Mouse (Mus musculus): ENCODE measurements around the gene Tnks2. TPM values are rescaled to one million over a fixed set of nuclear protein-coding genes. Genes with fewer than 3 reads are reported as not detected.

The Tnks2 gene
- 60.5 and 64.3 TPM in 2 replicates for polyA plus RNA-seq (2014; fragmentation: Nextera tagmentation; extraction: Ambion mirVana)

- WGBS (ENCODE audit: insufficient replicate concordance) = under 1% methylated on average over 73 of the region's 73 CpGs
- Histone ChIP-seq H3K27ac (ENCODE audit: low read depth, low read length) (peak within 1 kb of the TSS; percentile 99), H3K4me3 (ENCODE audit: low read depth, low read length) (peak within 1 kb of the TSS; percentile 97), H3K9me3 (replicated peaks; ENCODE audit: control insufficient read depth, low read length) (no peaks in the 10 kb centered on the region), H3K9ac (ENCODE audit: low read depth, low read length) (peak within 1 kb of the TSS; percentile 98), H3K4me1 (ENCODE audit: control insufficient read depth, insufficient read depth, low read length) (peaks cover 8% of the 10 kb centered on the region; the same call in 1 of the 2 replicates), H3K27me3 (ENCODE audit: control insufficient read depth, insufficient read depth, low read length) (no peaks in the 10 kb centered on the region), H3K4me2 (peak within 1 kb of the TSS; percentile 87), H3K36me3 (ENCODE audit: control insufficient read depth, insufficient read depth, low read length) (no peaks in the 10 kb centered on the region)
- ATAC-seq (replicated peaks; ENCODE audit: insufficient number of reproducible peaks, low FRiP score, low TSS enrichment) = peak; percentile 92
Observed at GRCm38 (mm10) chr19:36833788-36834531, at the start of gene Tnks2. Gene Tnks2, plus strand, starts transcription at chr19:36834232.

DNA sequence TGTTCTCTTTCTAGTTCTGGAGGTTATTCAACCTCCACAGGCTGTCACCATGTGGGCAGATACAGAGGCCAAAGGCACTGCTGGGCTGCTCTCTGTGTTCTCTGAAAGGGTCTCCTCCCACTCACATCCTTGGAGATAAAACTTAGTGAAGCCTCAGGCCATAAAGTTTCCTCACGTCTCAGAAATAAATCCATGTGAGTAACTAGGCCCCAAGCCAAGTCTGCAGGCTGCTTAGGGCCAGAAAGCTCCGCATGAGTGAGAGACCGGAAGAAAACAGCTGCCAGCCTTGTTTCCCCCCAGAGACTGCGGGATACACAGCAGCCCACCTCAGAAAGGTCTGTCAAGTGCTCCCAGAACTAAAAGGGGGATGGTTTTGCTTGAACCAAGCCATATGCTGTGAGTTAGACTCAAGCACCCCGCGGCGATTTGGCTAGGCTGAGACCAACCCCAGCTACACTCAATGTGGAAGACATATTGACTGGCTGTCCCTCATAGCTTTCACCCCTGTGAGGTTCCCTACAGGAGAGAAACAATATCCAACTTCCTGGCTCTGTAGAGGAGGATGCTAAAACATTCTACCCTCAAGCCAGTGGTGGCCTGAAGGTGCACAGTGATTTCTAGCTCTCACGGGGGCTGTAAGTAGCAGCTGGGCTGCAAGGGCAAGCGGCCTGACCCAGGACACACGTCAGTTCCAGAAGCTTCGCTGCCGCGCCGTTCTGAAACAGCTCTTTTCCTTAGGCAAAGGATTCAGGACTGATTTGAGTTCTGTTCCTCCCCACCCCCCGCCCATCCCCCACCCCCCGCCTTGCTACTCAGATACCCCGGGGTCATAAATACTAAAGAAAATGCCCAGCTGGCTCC is 43.9 kb upstream of the Tnks2 start:
- 74% methylated on average over 17 of the region's 17 CpGs for WGBS (ENCODE audit: insufficient replicate concordance)
- H3K27ac ChIP-seq (ENCODE audit: low read depth, low read length) = no peak overlapping the region
- no peak overlapping the region for H3K9ac ChIP-seq (ENCODE audit: low read depth, low read length)
- no peaks in the 10 kb centered on the region for H3K4me1 ChIP-seq (ENCODE audit: control insufficient read depth, insufficient read depth, low read length)
- no peaks in the 10 kb centered on the region for H3K27me3 ChIP-seq (ENCODE audit: control insufficient read depth, insufficient read depth, low read length)
- H3K9me3 ChIP-seq (replicated peaks; ENCODE audit: control insufficient read depth, low read length) = no peaks in the 10 kb centered on the region
- H3K36me3 ChIP-seq (ENCODE audit: control insufficient read depth, insufficient read depth, low read length) = no peaks in the 10 kb centered on the region
- ATAC-seq (replicated peaks; ENCODE audit: insufficient number of reproducible peaks, low FRiP score, low TSS enrichment) = no peak
- no peak overlapping the region for H3K4me2 ChIP-seq
- H3K4me3 ChIP-seq (ENCODE audit: low read depth, low read length) = no peak overlapping the region

- no peaks in the 10 kb centered on the region for H3K27me3 ChIP-seq (ENCODE audit: control insufficient read depth, insufficient read depth, low read length)
- H3K9me3 ChIP-seq (replicated peaks; ENCODE audit: control insufficient read depth, low read length) = no peaks in the 10 kb centered on the region
- WGBS (ENCODE audit: insufficient replicate concordance) = 79% methylated on average over 8 of the region's 8 CpGs
- H3K27ac ChIP-seq (ENCODE audit: low read depth, low read length) = no peak overlapping the region
- no peak overlapping the region for H3K4me3 ChIP-seq (ENCODE audit: low read depth, low read length)
- no peaks in the 10 kb centered on the region for H3K36me3 ChIP-seq (ENCODE audit: control insufficient read depth, insufficient read depth, low read length)
- no peak for ATAC-seq (replicated peaks; ENCODE audit: insufficient number of reproducible peaks, low FRiP score, low TSS enrichment)
- H3K9ac ChIP-seq (ENCODE audit: low read depth, low read length) = no peak overlapping the region
- H3K4me2 ChIP-seq = no peak overlapping the region
- no peaks in the 10 kb centered on the region for H3K4me1 ChIP-seq (ENCODE audit: control insufficient read depth, insufficient read depth, low read length)
Observed at GRCm38 (mm10) chr19:36792589-36792988, 41.4 kb upstream of the Tnks2 start.

DNA sequence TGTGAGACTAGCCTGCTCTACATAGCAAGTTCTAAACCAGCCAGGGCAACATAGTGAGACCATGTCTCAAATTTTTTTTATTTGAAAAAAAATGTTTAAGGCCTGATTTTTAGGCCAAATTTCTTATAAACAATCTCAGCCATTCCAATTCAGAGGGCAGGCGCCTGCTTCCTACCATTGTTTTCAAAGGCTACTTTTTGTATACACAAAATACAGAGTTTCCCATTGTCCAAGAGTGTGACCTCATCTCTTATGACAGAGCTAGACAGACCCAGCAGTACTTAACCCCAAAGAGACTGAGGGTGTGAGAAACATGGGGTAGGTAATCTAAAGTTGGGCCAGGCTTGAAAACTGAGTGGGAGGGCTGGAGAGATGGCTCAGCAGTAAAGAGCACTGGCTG is 40.6 kb upstream of the Tnks2 start:
- WGBS (ENCODE audit: insufficient replicate concordance) = 55% methylated on average over 1 of the region's 1 CpGs
- H3K4me1 ChIP-seq (ENCODE audit: control insufficient read depth, insufficient read depth, low read length) = no peaks in the 10 kb centered on the region

DNA sequence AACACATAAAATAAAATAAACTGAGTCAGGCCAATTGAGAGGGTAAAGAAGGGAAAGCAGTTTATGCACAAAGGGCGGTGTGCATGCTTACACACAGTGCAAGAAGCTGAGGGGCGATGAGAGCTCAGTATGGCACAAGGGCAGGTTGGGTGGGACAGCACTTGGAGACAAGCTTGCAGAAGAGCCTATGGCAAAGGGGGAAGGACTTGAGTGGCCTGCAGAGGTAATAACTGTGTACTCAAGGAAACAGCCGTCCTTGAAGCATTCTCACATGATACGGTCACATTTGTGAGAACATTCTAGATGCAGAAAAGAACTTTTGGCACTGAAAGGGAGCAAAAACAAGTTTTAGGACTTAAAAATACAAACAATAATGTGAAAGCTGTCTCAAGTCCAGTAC is 40.0 kb upstream of the Tnks2 start:
- Histone ChIP-seq H3K9ac (ENCODE audit: low read depth, low read length) (no peak overlapping the region), H3K4me1 (ENCODE audit: control insufficient read depth, insufficient read depth, low read length) (no peaks in the 10 kb centered on the region; the same call in 1 of the 2 replicates), H3K9me3 (replicated peaks; ENCODE audit: control insufficient read depth, low read length) (no peaks in the 10 kb centered on the region), H3K4me2 (no peak overlapping the region), H3K4me3 (ENCODE audit: low read depth, low read length) (no peak overlapping the region), H3K27ac (ENCODE audit: low read depth, low read length) (no peak overlapping the region), H3K36me3 (ENCODE audit: control insufficient read depth, insufficient read depth, low read length) (no peaks in the 10 kb centered on the region), H3K27me3 (ENCODE audit: control insufficient read depth, insufficient read depth, low read length) (no peaks in the 10 kb centered on the region)
- whole genome bisulfite sequencing (ENCODE audit: insufficient replicate concordance) = 80% methylated on average over 4 of the region's 4 CpGs
- no peak for ATAC-seq (replicated peaks; ENCODE audit: insufficient number of reproducible peaks, low FRiP score, low TSS enrichment)

More for the DNA sequence above, 40.6 kb upstream of the Tnks2 start:
- no peak for ATAC-seq (replicated peaks; ENCODE audit: insufficient number of reproducible peaks, low FRiP score, low TSS enrichment)
- Histone ChIP-seq H3K9me3 (replicated peaks; ENCODE audit: control insufficient read depth, low read length) (no peaks in the 10 kb centered on the region), H3K4me2 (no peak overlapping the region), H3K9ac (ENCODE audit: low read depth, low read length) (no peak overlapping the region), H3K36me3 (ENCODE audit: control insufficient read depth, insufficient read depth, low read length) (no peaks in the 10 kb centered on the region), H3K4me3 (ENCODE audit: low read depth, low read length) (no peak overlapping the region), H3K27ac (ENCODE audit: low read depth, low read length) (no peak overlapping the region), H3K27me3 (ENCODE audit: control insufficient read depth, insufficient read depth, low read length) (no peaks in the 10 kb centered on the region)

GRCm38 (mm10) chr19:36795277-36795676 is 38.8 kb upstream of the Tnks2 start:
- Histone ChIP-seq H3K9ac (ENCODE audit: low read depth, low read length) (0 out of 2 replicates have a peak overlapping the region, but pooled peaks have one; percentile 0), H3K4me1 (ENCODE audit: control insufficient read depth, insufficient read depth, low read length) (peaks cover 4% of the 10 kb centered on the region), H3K27ac (ENCODE audit: low read depth, low read length) (no peak overlapping the region), H3K4me2 (peak overlapping the region; percentile 51), H3K36me3 (ENCODE audit: control insufficient read depth, insufficient read depth, low read length) (no peaks in the 10 kb centered on the region), H3K9me3 (replicated peaks; ENCODE audit: control insufficient read depth, low read length) (no peaks in the 10 kb centered on the region), H3K4me3 (ENCODE audit: low read depth, low read length) (no peak overlapping the region), H3K27me3 (ENCODE audit: control insufficient read depth, insufficient read depth, low read length) (no peaks in the 10 kb centered on the region)
- no peak for ATAC-seq (replicated peaks; ENCODE audit: insufficient number of reproducible peaks, low FRiP score, low TSS enrichment)
- 30% methylated on average over 3 of the region's 3 CpGs for WGBS (ENCODE audit: insufficient replicate concordance)

DNA sequence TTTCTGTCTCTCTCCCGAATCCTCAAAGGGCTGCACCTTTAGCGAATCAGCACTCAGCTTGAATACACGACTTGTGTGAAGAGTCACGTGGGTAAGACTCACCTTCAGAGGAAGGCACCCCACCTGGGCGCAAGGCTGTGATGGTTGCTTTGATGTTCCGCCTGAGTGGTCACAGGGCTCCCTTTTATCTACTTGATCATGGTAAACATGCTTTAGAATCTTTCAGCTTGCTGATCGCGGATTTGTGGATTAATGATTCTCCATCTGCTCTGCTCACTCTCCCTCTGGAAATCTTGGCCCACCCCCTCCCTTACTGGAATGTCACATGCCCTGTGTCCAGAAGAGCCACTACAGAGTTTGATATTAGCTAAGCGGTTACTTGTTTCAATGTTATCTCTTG is 37.1 kb upstream of the Tnks2 start:
- H3K4me2 ChIP-seq = no peak overlapping the region
- no peaks in the 10 kb centered on the region for H3K36me3 ChIP-seq (ENCODE audit: control insufficient read depth, insufficient read depth, low read length)
- H3K9ac ChIP-seq (ENCODE audit: low read depth, low read length) = no peak overlapping the region
- H3K4me3 ChIP-seq (ENCODE audit: low read depth, low read length) = no peak overlapping the region
- WGBS (ENCODE audit: insufficient replicate concordance) = 74% methylated on average over 9 of the region's 9 CpGs
- H3K4me1 ChIP-seq (ENCODE audit: control insufficient read depth, insufficient read depth, low read length) = peaks cover 4% of the 10 kb centered on the region
- H3K27me3 ChIP-seq (ENCODE audit: control insufficient read depth, insufficient read depth, low read length) = no peaks in the 10 kb centered on the region
- no peak overlapping the region for H3K27ac ChIP-seq (ENCODE audit: low read depth, low read length)
- ATAC-seq (replicated peaks; ENCODE audit: insufficient number of reproducible peaks, low FRiP score, low TSS enrichment) = no peak
- H3K9me3 ChIP-seq (replicated peaks; ENCODE audit: control insufficient read depth, low read length) = no peaks in the 10 kb centered on the region

DNA sequence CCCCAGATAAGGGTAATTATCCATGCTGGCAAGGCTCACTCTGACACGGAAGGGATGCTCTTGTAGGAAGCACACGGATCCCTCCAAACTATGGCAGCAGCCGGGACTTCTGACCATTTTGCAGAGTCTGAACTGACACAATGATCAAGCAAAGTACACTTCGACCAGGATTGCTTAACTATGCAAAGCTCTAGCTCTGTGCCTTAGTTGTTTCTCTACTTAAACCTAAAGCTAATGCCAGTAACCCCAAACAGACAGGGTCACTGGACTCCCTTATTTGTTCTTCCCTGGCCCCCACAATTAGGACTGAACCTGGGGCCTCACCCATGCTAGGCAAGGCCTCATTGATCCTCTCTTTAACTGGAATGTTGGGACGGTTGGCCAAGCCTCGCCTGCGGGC is 33.7 kb upstream of the Tnks2 start:
- H3K9ac ChIP-seq (ENCODE audit: low read depth, low read length) = no peak overlapping the region
- no peak overlapping the region for H3K4me2 ChIP-seq
- peaks cover 4% of the 10 kb centered on the region for H3K4me1 ChIP-seq (ENCODE audit: control insufficient read depth, insufficient read depth, low read length)
- no peaks in the 10 kb centered on the region for H3K36me3 ChIP-seq (ENCODE audit: control insufficient read depth, insufficient read depth, low read length)
- no peak for ATAC-seq (replicated peaks; ENCODE audit: insufficient number of reproducible peaks, low FRiP score, low TSS enrichment)
- no peaks in the 10 kb centered on the region for H3K9me3 ChIP-seq (replicated peaks; ENCODE audit: control insufficient read depth, low read length)
- WGBS (ENCODE audit: insufficient replicate concordance) = 80% methylated on average over 7 of the region's 7 CpGs
- no peak overlapping the region for H3K4me3 ChIP-seq (ENCODE audit: low read depth, low read length)
- H3K27me3 ChIP-seq (ENCODE audit: control insufficient read depth, insufficient read depth, low read length) = no peaks in the 10 kb centered on the region
- H3K27ac ChIP-seq (ENCODE audit: low read depth, low read length) = no peak overlapping the region
